8 mouse cellular contexts compared by ENCODE assay signal in genomic region chr15:11408155-11408826, GRCm38 (mm10). TPM values are rescaled to one million over a fixed set of nuclear protein-coding genes. Genes with fewer than 3 reads are reported as not detected.
DNase-seq lines count a peak whose midpoint lies in the region; ATAC-seq lines count a peak whose summit lies in the region.

No protein-coding gene starts in this region.

- H3K9me3 ChIP-seq in heart, embryonic 10.5 days, result no peaks in the 10 kb centered on the region

- no peak overlapping the region for H3K27ac ChIP-seq in heart, embryonic 10.5 days

- no peaks in the 10 kb centered on the region for H3K36me3 ChIP-seq in heart, embryonic 10.5 days

- no peak overlapping the region for H3K4me3 ChIP-seq in heart, embryonic 10.5 days

- 40% methylated on average over 7 of the region's 7 CpGs for WGBS in heart, embryonic 10.5 days

- peak; percentile 67 for DNase-seq in heart, adult 11 months
- DNase-seq in heart, embryonic 10.5 days (ENCODE audit: low spot score), result no peak
- DNase-seq in A20 (ENCODE audit: low read depth, low spot score), result peak; percentile 63
- peak; percentile 53 for DNase-seq in R1 (ENCODE audit: low read depth, low spot score)
- peak; percentile 45 for DNase-seq in lung, postnatal 14 days
- DNase-seq in yolk sac, embryonic 10.5 days (ENCODE audit: low spot score), result peak; percentile 33
- DNase-seq in urinary bladder, postnatal 36 days (ENCODE audit: low spot score in 2 of 2), result no peak

- ATAC-seq in hematopoietic stem cell, adult 5-6 weeks (replicated peaks in 1 of 2; ENCODE audit: insufficient read depth in 1 of 2, low FRiP score in 2 of 2, low TSS enrichment in 1 of 2, low read depth in 1 of 2, poor library complexity in 2 of 2, severe bottlenecking in 2 of 2), result 0 out of 4 replicates have a peak, but pooled peaks have one; percentile 55 to 56

- no peaks in the 10 kb centered on the region for H3K4me1 ChIP-seq in heart, embryonic 10.5 days

- no peaks in the 10 kb centered on the region for H3K27me3 ChIP-seq in heart, embryonic 10.5 days (ENCODE audit: insufficient read depth, poor library complexity, severe bottlenecking)

RNA-seq across cellular contexts. Expression of gene Tars, which starts 8.8 kb away (rescaled TPM):
- 63.6 and 80.2 TPM in 2 replicates for polyA plus RNA-seq in heart, embryonic 10.5 days (2016; fragmentation: Nextera tagmentation; extraction: Ambion mirVana)
- 56.3 and 58.9 TPM in 2 replicates for total RNA-seq in hematopoietic stem cell, adult 5-6 weeks (2017)

Comparison
In these comparisons a context has a peak if more than half of its experiments do, and no peak if none do; other contexts are left out.
1. DNase-seq: peak in heart, adult 11 months (single experiment), A20 (single experiment), R1 (single experiment), lung, postnatal 14 days (single experiment) and yolk sac, embryonic 10.5 days (single experiment); none in heart, embryonic 10.5 days (single experiment) and urinary bladder, postnatal 36 days (0 of 2).